Mouse (Mus musculus) heart, adult 9 months (tissue): ENCODE measurements around the gene Pold4.

Source experiments
- DNase-seq, 2 experiments: peaks; one replicate each; pipeline ENCODE4 v3.0.0; 2022; ENCODE audit warnings: low spot score in 2 of 2

Gene Pold4

GRCm38 (mm10) chr19:4268566-4269361 lies 37.1 kb downstream of the Pold4 start, which contains the start of gene Ssh3:
Gene Ssh3, minus strand, starts transcription at chr19:4269180.
- peak; percentile 60 to 63 for DNase-seq

GRCm38 (mm10) chr19:4270187-4270586 lies 38.5 kb downstream of the Pold4 start:
- no peak for DNase-seq

GRCm38 (mm10) chr19:4270972-4271371 lies 39.3 kb downstream of the Pold4 start:
- DNase-seq = no peak

- no peak for DNase-seq
Measured at GRCm38 (mm10) chr19:4279487-4279886, 47.8 kb downstream of the Pold4 start.

- no peak for DNase-seq
Measured at GRCm38 (mm10) chr19:4280425-4280824, 48.7 kb downstream of the Pold4 start.

DNA sequence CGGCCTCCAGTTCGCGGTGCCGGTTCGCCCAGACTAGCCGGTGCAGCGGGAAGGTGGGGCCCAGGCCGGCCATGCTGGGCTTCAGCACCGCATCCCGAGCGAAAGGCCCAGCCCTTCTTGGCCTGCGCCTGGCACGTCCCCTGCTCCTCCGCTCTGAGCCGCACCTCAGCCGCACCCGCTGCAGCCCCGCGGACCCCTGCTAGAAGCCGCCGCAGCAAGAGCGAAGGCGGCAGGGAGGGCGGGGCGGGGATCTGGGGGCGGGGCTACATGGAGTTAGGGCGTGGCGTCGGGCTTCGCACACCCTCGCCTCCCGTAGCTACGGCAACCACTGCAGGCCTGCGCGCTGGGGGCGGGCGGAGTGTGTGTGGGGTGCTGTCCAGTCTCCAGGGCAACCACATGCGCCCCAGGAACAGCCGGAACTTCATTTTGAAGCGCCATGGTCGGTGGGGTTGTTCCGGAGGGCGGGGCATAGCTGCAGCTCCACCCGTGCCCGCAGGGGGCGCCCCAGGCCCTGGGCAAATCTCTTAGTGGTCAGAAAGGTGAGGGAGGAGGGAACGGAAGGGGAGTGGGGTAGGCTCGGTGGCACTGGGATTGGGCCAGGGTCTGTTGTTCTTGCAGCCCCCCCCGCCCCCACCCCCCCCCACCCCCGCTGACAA lies 51.3 kb downstream of the Pold4 start, which contains the start of gene Ankrd13d:
Ankrd13d (minus strand) TSS at position 240 of the 656 bp plus-strand sequence.
- peak; percentile 86 to 87 for DNase-seq
